Mouse (Mus musculus) kidney, embryonic 15.5 days (tissue): ENCODE data around the gene Lamb3. TPM values are rescaled to one million over a fixed set of nuclear protein-coding genes. Genes with fewer than 3 reads are reported as not detected.

ENCODE experiments used
- ATAC-seq: fragments of 200-750 bp; cut with Nextera tagmentation; replicated peaks from 2 replicates; pipeline ENCODE4 v1.8.0; 2017; ENCODE audit warnings: moderate TSS enrichment; ENCODE audit not compliant: low FRiP score
- H3K27ac ChIP-seq: fragments of 300-500 bp; sonication (generic); 2 replicates; pipeline ENCODE4 v1.5.1; 2015; ENCODE audit warnings: mild to moderate bottlenecking, inconsistent platforms
- H3K27me3 ChIP-seq: fragments of 300-500 bp; sonication (generic); 2 replicates; pipeline ENCODE4 v1.6.1; 2015; ENCODE audit warnings: inconsistent platforms
- H3K36me3 ChIP-seq: fragments of 300-500 bp; sonication (generic); 2 replicates; pipeline ENCODE4 v1.6.1; 2015; ENCODE audit warnings: inconsistent platforms
- H3K4me1 ChIP-seq: fragments of 300-500 bp; sonication (generic); 2 replicates; pipeline ENCODE4 v1.6.1; 2015; ENCODE audit warnings: inconsistent platforms
- H3K4me2 ChIP-seq: fragments of 300-500 bp; sonication (generic); 2 replicates; pipeline ENCODE4 v1.6.1; 2015; ENCODE audit warnings: moderate library complexity, mild to moderate bottlenecking, inconsistent platforms
- H3K4me3 ChIP-seq: fragments of 300-500 bp; sonication (generic); replicated peaks from 2 replicates; pipeline ENCODE4 v1.5.1; 2015; ENCODE audit warnings: mild to moderate bottlenecking, inconsistent platforms
- H3K9ac ChIP-seq: fragments of 300-500 bp; sonication (generic); 2 replicates; pipeline ENCODE4 v1.6.1; 2015; ENCODE audit warnings: mild to moderate bottlenecking, inconsistent platforms
- H3K9me3 ChIP-seq: fragments of 300-500 bp; sonication (generic); replicated peaks from 2 replicates; pipeline ENCODE4 v1.6.1; 2016; ENCODE audit warnings: inconsistent platforms
- WGBS: fragments of 180-500 bp; shearing (Covaris S2); methylation state at CpG from one replicate; pipeline ENCODE4 v1.1.7; 2015; ENCODE audit warnings: mixed read lengths; 5-methylcytosine and 5-hydroxymethylcytosine counted together
- polyA plus RNA-seq: library from polyadenylated mRNA; unstranded; fragments of >200 nt; fragmentation: Nextera tagmentation; extraction: Ambion mirVana; gene quantifications from 2 replicates; pipeline ENCODE4 v1.2.1, GENCODE M21; 2015

The Lamb3 gene
- polyA plus RNA-seq, 1 experiment from 2014 or later, result 1.6 TPM

GRCm38 (mm10) chr1:193327686-193328085 is 120.2 kb downstream of the Lamb3 start:
- no peak for ATAC-seq
- Histone ChIP-seq H3K27ac (no peak overlapping the region), H3K9ac (no peak overlapping the region), H3K4me1 (peaks cover 3% of the 10 kb centered on the region; the same call in 1 of the 2 replicates), H3K36me3 (no peaks in the 10 kb centered on the region), H3K4me2 (no peak overlapping the region), H3K27me3 (no peaks in the 10 kb centered on the region), H3K9me3 (no peaks in the 10 kb centered on the region), H3K4me3 (no peak overlapping the region)
- 65% methylated on average over 5 of the region's 5 CpGs for WGBS

GRCm38 (mm10) chr1:193329557-193329956 is 122.1 kb downstream of the Lamb3 start:
- Histone ChIP-seq H3K4me1 (peaks cover 3% of the 10 kb centered on the region; the same call in 1 of the 2 replicates), H3K27me3 (no peaks in the 10 kb centered on the region), H3K27ac (no peak overlapping the region), H3K9me3 (no peaks in the 10 kb centered on the region), H3K36me3 (no peaks in the 10 kb centered on the region), H3K4me2 (no peak overlapping the region), H3K4me3 (no peak overlapping the region), H3K9ac (no peak overlapping the region)
- WGBS, result 79% methylated on average over 9 of the region's 9 CpGs
- ATAC-seq, result no peak

- Histone ChIP-seq H3K27me3 (no peaks in the 10 kb centered on the region), H3K4me1 (peaks cover 3% of the 10 kb centered on the region; the same call in 1 of the 2 replicates), H3K4me3 (no peak overlapping the region), H3K36me3 (no peaks in the 10 kb centered on the region), H3K9ac (no peak overlapping the region), H3K9me3 (no peaks in the 10 kb centered on the region), H3K4me2 (no peak overlapping the region), H3K27ac (no peak overlapping the region)
- 41% methylated on average over 10 of the region's 10 CpGs for WGBS
- peak; percentile 86 for ATAC-seq
These were observed 122.7 kb downstream of the Lamb3 start for GRCm38 (mm10) chr1:193330172-193330571.

- no peak overlapping the region for H3K27ac ChIP-seq
- H3K4me2 ChIP-seq, result no peak overlapping the region
- WGBS, result 79% methylated on average over 7 of the region's 7 CpGs
- H3K36me3 ChIP-seq, result no peaks in the 10 kb centered on the region
- no peaks in the 10 kb centered on the region for H3K27me3 ChIP-seq
- H3K4me1 ChIP-seq, result peaks cover 3% of the 10 kb centered on the region; the same call in 1 of the 2 replicates
- ATAC-seq, result no peak; the same call in 1 of the 2 replicates
- H3K4me3 ChIP-seq, result no peak overlapping the region
- no peaks in the 10 kb centered on the region for H3K9me3 ChIP-seq
- H3K9ac ChIP-seq, result no peak overlapping the region
These were observed 123.1 kb downstream of the Lamb3 start for GRCm38 (mm10) chr1:193330626-193331025.

- H3K9me3 ChIP-seq, result no peaks in the 10 kb centered on the region
- no peak overlapping the region for H3K4me3 ChIP-seq
- no peak overlapping the region for H3K9ac ChIP-seq
- no peaks in the 10 kb centered on the region for H3K27me3 ChIP-seq
- no peak overlapping the region for H3K4me2 ChIP-seq
- no peaks in the 10 kb centered on the region for H3K36me3 ChIP-seq
- ATAC-seq, result no peak
- H3K27ac ChIP-seq, result no peak overlapping the region
- H3K4me1 ChIP-seq, result peaks cover 3% of the 10 kb centered on the region; the same call in 1 of the 2 replicates
- 85% methylated on average over 13 of the region's 13 CpGs for WGBS
These were observed 124.5 kb downstream of the Lamb3 start for GRCm38 (mm10) chr1:193332018-193332417.

- Histone ChIP-seq H3K4me1 (peaks cover 3% of the 10 kb centered on the region; the same call in 1 of the 2 replicates), H3K27ac (no peak overlapping the region), H3K4me3 (no peak overlapping the region), H3K27me3 (no peaks in the 10 kb centered on the region), H3K36me3 (no peaks in the 10 kb centered on the region), H3K9me3 (no peaks in the 10 kb centered on the region), H3K9ac (no peak overlapping the region), H3K4me2 (no peak overlapping the region)
- no peak for ATAC-seq
- 86% methylated on average over 1 of the region's 1 CpGs for WGBS
These were observed 125.2 kb downstream of the Lamb3 start for GRCm38 (mm10) chr1:193332671-193333070.

- Histone ChIP-seq H3K9me3 (no peaks in the 10 kb centered on the region), H3K36me3 (no peaks in the 10 kb centered on the region), H3K9ac (no peak overlapping the region), H3K27me3 (no peaks in the 10 kb centered on the region), H3K4me2 (no peak overlapping the region), H3K4me1 (peaks cover 3% of the 10 kb centered on the region; the same call in 1 of the 2 replicates), H3K4me3 (no peak overlapping the region), H3K27ac (no peak overlapping the region)
- ATAC-seq, result no peak
- WGBS, result 80% methylated on average over 3 of the region's 3 CpGs
These were observed 126.3 kb downstream of the Lamb3 start for GRCm38 (mm10) chr1:193333776-193334175.

GRCm38 (mm10) chr1:193334546-193334945 is 127.0 kb downstream of the Lamb3 start:
- Histone ChIP-seq H3K9me3 (no peaks in the 10 kb centered on the region), H3K4me3 (no peak overlapping the region), H3K4me1 (peaks cover 3% of the 10 kb centered on the region; the same call in 1 of the 2 replicates), H3K27me3 (no peaks in the 10 kb centered on the region), H3K9ac (no peak overlapping the region), H3K36me3 (no peaks in the 10 kb centered on the region), H3K4me2 (no peak overlapping the region), H3K27ac (no peak overlapping the region)
- no peak for ATAC-seq
- WGBS, result 75% methylated on average over 6 of the region's 6 CpGs

- Histone ChIP-seq H3K4me2 (no peak overlapping the region), H3K27me3 (no peaks in the 10 kb centered on the region), H3K27ac (no peak overlapping the region), H3K36me3 (no peaks in the 10 kb centered on the region), H3K9ac (no peak overlapping the region), H3K4me1 (no peaks in the 10 kb centered on the region), H3K4me3 (no peak overlapping the region), H3K9me3 (no peaks in the 10 kb centered on the region)
- ATAC-seq, result no peak
- 81% methylated on average over 7 of the region's 7 CpGs for WGBS
These were observed 128.9 kb downstream of the Lamb3 start for GRCm38 (mm10) chr1:193336122-193337017.

- ATAC-seq, result no peak
- no peak overlapping the region for H3K4me2 ChIP-seq
- 70% methylated on average over 9 of the region's 9 CpGs for WGBS
These were observed 129.5 kb downstream of the Lamb3 start for GRCm38 (mm10) chr1:193337018-193337321.

GRCm38 (mm10) chr1:193337787-193338310 is 130.3 kb downstream of the Lamb3 start:
- Histone ChIP-seq H3K36me3 (no peaks in the 10 kb centered on the region), H3K4me1 (no peaks in the 10 kb centered on the region), H3K4me2 (no peak overlapping the region), H3K27ac (no peak overlapping the region), H3K9ac (no peak overlapping the region), H3K9me3 (no peaks in the 10 kb centered on the region), H3K27me3 (no peaks in the 10 kb centered on the region), H3K4me3 (no peak overlapping the region)
- ATAC-seq, result no peak
- WGBS, result 54% methylated on average over 4 of the region's 4 CpGs

More at GRCm38 (mm10) chr1:193337018-193337321, 129.5 kb downstream of the Lamb3 start:
- no peaks in the 10 kb centered on the region for H3K4me1 ChIP-seq
- no peak overlapping the region for H3K27ac ChIP-seq
- no peaks in the 10 kb centered on the region for H3K36me3 ChIP-seq
- H3K27me3 ChIP-seq, result no peaks in the 10 kb centered on the region
- no peaks in the 10 kb centered on the region for H3K9me3 ChIP-seq
- H3K9ac ChIP-seq, result no peak overlapping the region
- no peak overlapping the region for H3K4me3 ChIP-seq

- H3K27ac ChIP-seq, result no peak overlapping the region
- no peak overlapping the region for H3K4me3 ChIP-seq
- H3K27me3 ChIP-seq, result no peaks in the 10 kb centered on the region
- H3K36me3 ChIP-seq, result no peaks in the 10 kb centered on the region
- no peaks in the 10 kb centered on the region for H3K9me3 ChIP-seq
- WGBS, result 81% methylated on average over 9 of the region's 9 CpGs
- ATAC-seq, result no peak
- H3K9ac ChIP-seq, result no peak overlapping the region
- H3K4me1 ChIP-seq, result no peaks in the 10 kb centered on the region
- no peak overlapping the region for H3K4me2 ChIP-seq
These were observed 131.0 kb downstream of the Lamb3 start for GRCm38 (mm10) chr1:193338363-193338995.
